Mouse (Mus musculus): ENCODE results near the gene Gm10273. TPM values are rescaled to one million over a fixed set of nuclear protein-coding genes. Genes with fewer than 3 reads are reported as not detected.

Gm10273 gene
- polyA plus RNA-seq, 1 experiment, result 7.1 TPM

DNA sequence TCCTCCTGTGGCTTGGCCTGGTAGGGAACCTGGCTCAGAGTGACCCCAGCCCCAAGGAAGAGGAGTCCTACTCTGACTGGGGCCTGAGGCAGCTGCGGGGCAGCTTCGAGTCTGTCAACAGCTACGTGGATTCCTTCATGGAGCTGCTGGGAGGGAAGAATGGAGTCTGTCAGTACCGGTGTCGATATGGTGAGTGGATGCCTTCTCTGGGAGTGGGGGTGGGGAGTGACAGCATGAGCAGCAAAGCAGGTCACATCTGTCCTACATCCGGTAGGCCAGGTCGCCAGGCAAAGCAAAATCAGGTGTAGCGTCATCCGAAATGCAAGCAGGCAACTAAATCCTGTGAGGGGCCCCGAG, 8.3 kb downstream of the Gm10273 start:
- DNase-seq (ENCODE audit: low read depth), result no peak
- TF ChIP-seq CTCF (IDR thresholded peaks at IDR 0.05; ENCODE audit: borderline replicate concordance, extremely low read depth, insufficient read depth, insufficient read length), result no peak
- TF ChIP-seq POLR2A (IDR thresholded peaks at IDR 0.05; ENCODE audit: borderline replicate concordance, extremely low read depth, insufficient read depth, insufficient read length, poor library complexity, severe bottlenecking), result no peak

GRCm38 (mm10) chr10:59408499-59408898, 13.1 kb downstream of the Gm10273 start:
- TF ChIP-seq POLR2A (IDR thresholded peaks at IDR 0.05; ENCODE audit: borderline replicate concordance, extremely low read depth, insufficient read depth, insufficient read length, poor library complexity, severe bottlenecking), result no peak
- TF ChIP-seq CTCF (IDR thresholded peaks at IDR 0.05; ENCODE audit: borderline replicate concordance, extremely low read depth, insufficient read depth, insufficient read length), result no peak
- DNase-seq (ENCODE audit: low read depth), result no peak

DNA sequence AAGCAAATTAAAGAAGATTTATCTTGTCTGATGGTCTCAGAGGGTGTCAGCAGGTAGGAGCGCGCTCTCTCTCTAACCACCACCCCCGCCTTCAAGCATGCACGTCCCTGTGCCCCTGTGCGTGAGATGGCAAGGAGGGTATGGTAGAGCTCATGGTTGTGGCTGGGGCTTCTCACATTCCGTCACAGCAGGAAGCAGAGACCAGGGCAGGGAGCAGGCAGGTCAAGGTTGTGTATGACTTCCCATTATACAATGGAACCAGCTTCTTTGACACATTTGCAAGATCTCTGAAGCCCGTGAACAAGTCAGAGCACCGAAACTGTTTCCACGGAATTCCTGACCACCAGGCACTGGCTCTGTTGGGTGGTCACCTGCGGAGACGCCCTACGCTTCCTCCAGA, 14.8 kb downstream of the Gm10273 start:
- TF ChIP-seq CTCF (IDR thresholded peaks at IDR 0.05; ENCODE audit: borderline replicate concordance, extremely low read depth, insufficient read depth, insufficient read length) (no peak), POLR2A (IDR thresholded peaks at IDR 0.05; ENCODE audit: borderline replicate concordance, extremely low read depth, insufficient read depth, insufficient read length, poor library complexity, severe bottlenecking) (no peak)
- DNase-seq (ENCODE audit: low read depth), result no peak

- DNase-seq (ENCODE audit: low read depth), result no peak
- peak; percentile 37; the same call in 1 of the 2 replicates for TF ChIP-seq CTCF (IDR thresholded peaks at IDR 0.05; ENCODE audit: borderline replicate concordance, extremely low read depth, insufficient read depth, insufficient read length)
- TF ChIP-seq POLR2A (IDR thresholded peaks at IDR 0.05; ENCODE audit: borderline replicate concordance, extremely low read depth, insufficient read depth, insufficient read length, poor library complexity, severe bottlenecking), result no peak
Measured at GRCm38 (mm10) chr10:59413711-59414110, 18.3 kb downstream of the Gm10273 start.

- no peak for DNase-seq (ENCODE audit: low read depth)
- TF ChIP-seq CTCF (IDR thresholded peaks at IDR 0.05; ENCODE audit: borderline replicate concordance, extremely low read depth, insufficient read depth, insufficient read length) (no peak), POLR2A (IDR thresholded peaks at IDR 0.05; ENCODE audit: borderline replicate concordance, extremely low read depth, insufficient read depth, insufficient read length, poor library complexity, severe bottlenecking) (no peak)
Measured at GRCm38 (mm10) chr10:59416623-59417022, 21.2 kb downstream of the Gm10273 start.

- TF ChIP-seq CTCF (IDR thresholded peaks at IDR 0.05; ENCODE audit: borderline replicate concordance, extremely low read depth, insufficient read depth, insufficient read length), result no peak
- TF ChIP-seq POLR2A (IDR thresholded peaks at IDR 0.05; ENCODE audit: borderline replicate concordance, extremely low read depth, insufficient read depth, insufficient read length, poor library complexity, severe bottlenecking), result no peak
- DNase-seq (ENCODE audit: low read depth), result no peak
Measured at GRCm38 (mm10) chr10:59419516-59419915, 24.1 kb downstream of the Gm10273 start.

DNA sequence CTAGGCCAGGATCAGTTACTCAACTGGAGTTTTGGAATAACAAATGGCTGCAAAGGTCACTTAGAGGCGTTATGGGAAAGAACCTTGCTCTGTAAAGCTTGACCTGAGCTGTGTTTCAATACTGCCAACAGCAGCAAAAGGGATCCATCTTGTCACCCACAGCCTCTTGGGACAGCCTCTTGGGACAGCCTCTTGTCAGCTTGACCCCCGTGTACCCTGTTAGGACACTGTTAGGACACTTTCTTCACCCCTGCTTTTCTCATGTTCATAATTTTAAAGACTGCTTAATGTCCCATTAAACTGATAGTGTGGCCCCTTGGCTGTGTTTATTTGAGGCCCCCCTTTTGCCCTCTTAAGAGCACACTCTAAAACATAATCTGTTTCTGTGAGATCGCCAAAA, 29.0 kb downstream of the Gm10273 start:
- DNase-seq (ENCODE audit: low read depth), result no peak
- TF ChIP-seq CTCF (IDR thresholded peaks at IDR 0.05; ENCODE audit: borderline replicate concordance, extremely low read depth, insufficient read depth, insufficient read length) (no peak), POLR2A (IDR thresholded peaks at IDR 0.05; ENCODE audit: borderline replicate concordance, extremely low read depth, insufficient read depth, insufficient read length, poor library complexity, severe bottlenecking) (no peak)

DNA sequence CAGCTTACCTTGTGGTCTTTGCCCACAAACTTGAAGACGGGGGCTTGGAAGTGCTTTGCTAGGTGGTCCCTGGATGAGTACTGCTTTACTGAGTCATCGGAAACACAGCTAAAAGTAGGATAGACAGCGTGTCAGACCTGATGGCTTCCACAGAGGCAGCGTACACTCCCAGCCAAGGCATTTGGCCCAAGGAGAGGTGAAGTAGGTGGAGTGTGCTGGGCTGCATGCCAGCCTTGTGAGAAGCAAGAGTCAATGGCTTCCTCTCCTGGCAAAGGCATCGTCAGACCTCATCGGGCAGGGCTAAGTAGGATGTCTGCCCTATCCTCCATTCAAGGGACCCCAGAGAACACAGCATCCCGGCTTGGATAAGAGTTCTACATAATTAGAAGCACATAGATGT, 29.9 kb downstream of the Gm10273 start:
- TF ChIP-seq CTCF (IDR thresholded peaks at IDR 0.05; ENCODE audit: borderline replicate concordance, extremely low read depth, insufficient read depth, insufficient read length), result no peak
- TF ChIP-seq POLR2A (IDR thresholded peaks at IDR 0.05; ENCODE audit: borderline replicate concordance, extremely low read depth, insufficient read depth, insufficient read length, poor library complexity, severe bottlenecking), result no peak
- DNase-seq (ENCODE audit: low read depth), result peak; percentile 14

DNA sequence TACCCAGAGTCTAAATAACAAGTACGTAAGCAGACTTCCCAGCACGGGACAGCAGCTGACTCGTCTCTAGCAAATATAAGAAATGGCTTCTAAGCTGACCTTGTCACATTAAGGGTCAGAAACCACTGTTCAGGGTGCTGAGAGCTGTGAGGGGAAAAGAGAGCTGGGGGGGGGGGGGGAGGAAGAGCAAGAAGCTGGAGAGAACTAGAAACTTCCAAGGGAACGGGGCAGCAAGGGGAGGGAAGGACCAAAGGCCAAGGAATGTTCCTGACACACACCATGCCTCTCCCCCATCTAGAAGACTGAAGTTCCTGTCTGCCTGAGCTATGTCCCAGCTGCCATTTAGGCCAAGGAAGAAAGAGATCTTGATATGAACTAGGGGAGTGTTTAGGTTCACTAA, 30.9 kb downstream of the Gm10273 start:
- TF ChIP-seq CTCF (IDR thresholded peaks at IDR 0.05; ENCODE audit: borderline replicate concordance, extremely low read depth, insufficient read depth, insufficient read length) (no peak), POLR2A (IDR thresholded peaks at IDR 0.05; ENCODE audit: borderline replicate concordance, extremely low read depth, insufficient read depth, insufficient read length, poor library complexity, severe bottlenecking) (no peak)
- no peak for DNase-seq (ENCODE audit: low read depth)

DNA sequence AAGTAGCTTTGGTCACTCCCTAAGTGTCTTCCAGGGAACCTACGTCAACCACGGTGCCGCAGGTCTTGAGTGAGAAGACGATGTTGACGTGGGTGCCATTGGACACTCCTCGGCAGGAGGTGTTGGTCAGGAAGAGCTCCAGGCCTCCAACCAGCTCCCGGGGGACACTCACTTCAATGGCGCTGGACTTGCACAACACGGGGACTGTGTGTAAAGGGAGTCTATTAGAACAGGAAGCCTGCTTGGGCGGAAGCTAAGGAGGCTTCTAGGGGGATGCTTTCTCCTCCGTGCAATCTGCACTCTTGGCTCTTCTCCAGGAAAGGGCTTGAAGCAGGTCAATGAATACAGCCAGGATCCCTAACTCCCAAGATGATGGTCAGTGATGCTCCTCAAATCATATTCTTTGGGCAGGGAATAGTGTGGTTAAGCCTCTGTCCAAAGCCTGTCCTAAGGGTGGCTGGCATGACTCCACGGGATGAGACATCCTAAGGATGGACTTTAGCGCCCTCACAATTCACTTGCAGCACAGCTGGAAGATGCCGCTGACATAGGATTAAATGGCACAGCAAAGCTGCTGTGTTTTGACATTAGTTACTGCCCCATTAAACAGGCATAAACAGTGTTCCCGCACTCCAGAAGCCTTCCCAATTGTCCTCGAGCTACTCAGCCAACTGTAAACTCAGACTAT, 34.2 kb downstream of the Gm10273 start:
- no peak for DNase-seq (ENCODE audit: low read depth)
- no peak for TF ChIP-seq POLR2A (IDR thresholded peaks at IDR 0.05; ENCODE audit: borderline replicate concordance, extremely low read depth, insufficient read depth, insufficient read length, poor library complexity, severe bottlenecking)
- TF ChIP-seq CTCF (IDR thresholded peaks at IDR 0.05; ENCODE audit: borderline replicate concordance, extremely low read depth, insufficient read depth, insufficient read length), result no peak

GRCm38 (mm10) chr10:59430701-59431218, 35.3 kb downstream of the Gm10273 start:
- DNase-seq (ENCODE audit: low read depth), result no peak
- TF ChIP-seq CTCF (IDR thresholded peaks at IDR 0.05; ENCODE audit: borderline replicate concordance, extremely low read depth, insufficient read depth, insufficient read length) (no peak), POLR2A (IDR thresholded peaks at IDR 0.05; ENCODE audit: borderline replicate concordance, extremely low read depth, insufficient read depth, insufficient read length, poor library complexity, severe bottlenecking) (no peak)

GRCm38 (mm10) chr10:59435746-59436145, 40.3 kb downstream of the Gm10273 start:
- no peak for DNase-seq (ENCODE audit: low read depth)
- TF ChIP-seq CTCF (IDR thresholded peaks at IDR 0.05; ENCODE audit: borderline replicate concordance, extremely low read depth, insufficient read depth, insufficient read length), result no peak
- TF ChIP-seq POLR2A (IDR thresholded peaks at IDR 0.05; ENCODE audit: borderline replicate concordance, extremely low read depth, insufficient read depth, insufficient read length, poor library complexity, severe bottlenecking), result no peak
